Mouse (Mus musculus) CH12.LX (cell line): Measurements from ENCODE around the gene Psenen.

Source experiments
- POLR2A ChIP-seq: IDR thresholded peaks from 2 replicates; pipeline ENCODE4 v1.6.1; 2011; ENCODE audit warnings: low read depth, mild to moderate bottlenecking, improper control_type of control experiment, low read length
- TBP ChIP-seq: conservative IDR thresholded peaks from 2 replicates; pipeline ENCODE4 v1.6.1; 2011; ENCODE audit warnings: low read depth, low read length, improper control_type of control experiment
- ZKSCAN1 ChIP-seq: IDR thresholded peaks from 2 replicates; pipeline ENCODE4 v1.6.1; 2012; ENCODE audit warnings: low read depth, inconsistent platforms, low read length, improper control_type of control experiment, borderline replicate concordance

- TF ChIP-seq ZKSCAN1 (no peak), TBP (peak; percentile 84), POLR2A (peak; percentile 72)
These were observed 30.4 kb upstream of the Psenen start for GRCm38 (mm10) chr7:30593579-30594509.
